Mouse (Mus musculus): Measurements from ENCODE around the gene Khk. TPM values are rescaled to one million over a fixed set of nuclear protein-coding genes. Genes with fewer than 3 reads are reported as not detected.

Khk gene
- total RNA-seq, 2 experiments from 2014 or later: 17.0 to 17.7 TPM

GRCm38 (mm10) chr5:30930121-30930520 lies 8.9 kb downstream of the Khk start:
- Histone ChIP-seq H3K27ac (no peak overlapping the region), H3K4me3 (no peak overlapping the region)
- peak; percentile 69 to 86 for DNase-seq (ENCODE audit: low spot score in 2 of 2)
- TF ChIP-seq CTCF (conservative IDR thresholded peaks at IDR 0.05): peak; percentile 91

GRCm38 (mm10) chr5:30930846-30931245 lies 9.6 kb downstream of the Khk start:
- Histone ChIP-seq H3K27ac (no peak overlapping the region), H3K4me3 (no peak overlapping the region)
- TF ChIP-seq CTCF (conservative IDR thresholded peaks at IDR 0.05): no peak
- DNase-seq (ENCODE audit: low spot score in 2 of 2): no peak

- H3K4me3 ChIP-seq: no peak overlapping the region
- DNase-seq (ENCODE audit: low spot score in 2 of 2): no peak
- no peak overlapping the region for H3K27ac ChIP-seq
- TF ChIP-seq CTCF (conservative IDR thresholded peaks at IDR 0.05): no peak
Measured at GRCm38 (mm10) chr5:30931378-30931777, 10.1 kb downstream of the Khk start.

GRCm38 (mm10) chr5:30933705-30934104 lies 12.5 kb downstream of the Khk start:
- no peak for DNase-seq (ENCODE audit: low spot score in 2 of 2)
- no peak for TF ChIP-seq CTCF (conservative IDR thresholded peaks at IDR 0.05)
- no peak overlapping the region for H3K27ac ChIP-seq

GRCm38 (mm10) chr5:30934725-30935461 lies 13.7 kb downstream of the Khk start:
- Histone ChIP-seq H3K27ac (no peak overlapping the region), H3K4me3 (no peak overlapping the region)
- TF ChIP-seq CTCF (conservative IDR thresholded peaks at IDR 0.05): peak; percentile 65
- no peak for DNase-seq (ENCODE audit: low spot score in 2 of 2)

More at GRCm38 (mm10) chr5:30933705-30934104, 12.5 kb downstream of the Khk start:
- H3K4me3 ChIP-seq: no peak overlapping the region

- DNase-seq (ENCODE audit: low spot score in 2 of 2): no peak
- no peak overlapping the region for H3K4me3 ChIP-seq
- H3K27ac ChIP-seq: no peak overlapping the region
- peak; percentile 69 for TF ChIP-seq CTCF (conservative IDR thresholded peaks at IDR 0.05)
Measured at GRCm38 (mm10) chr5:30943004-30943403, 21.8 kb downstream of the Khk start.

- peak overlapping the region; percentile 63 for H3K4me3 ChIP-seq
- DNase-seq (ENCODE audit: low spot score in 2 of 2): no peak
- no peak overlapping the region for H3K27ac ChIP-seq
- TF ChIP-seq CTCF (conservative IDR thresholded peaks at IDR 0.05): no peak
Measured at GRCm38 (mm10) chr5:30944344-30944743, 23.1 kb downstream of the Khk start.

- DNase-seq (ENCODE audit: low spot score in 2 of 2): peak; percentile 66 to 67
- H3K4me3 ChIP-seq: peak within 1 kb of the TSS; percentile 63
- TF ChIP-seq CTCF (conservative IDR thresholded peaks at IDR 0.05): peak; percentile 57
- H3K27ac ChIP-seq: peak within 1 kb of the TSS; percentile 78
Measured at GRCm38 (mm10) chr5:30944956-30945781, 23.9 kb downstream of the Khk start, which contains the start of gene Cgref1. Gene Cgref1 (minus strand): TSS chr5:30945591.

GRCm38 (mm10) chr5:30948620-30949019 lies 27.4 kb downstream of the Khk start:
- no peak for DNase-seq (ENCODE audit: low spot score in 2 of 2)
- TF ChIP-seq CTCF (conservative IDR thresholded peaks at IDR 0.05): no peak
- Histone ChIP-seq H3K4me3 (no peak overlapping the region), H3K27ac (no peak overlapping the region)

- peak; percentile 91 to 93 for DNase-seq (ENCODE audit: low spot score in 2 of 2)
- Histone ChIP-seq H3K27ac (peak overlapping the region; percentile 94), H3K4me3 (peak overlapping the region; percentile 68)
- peak; percentile 38 for TF ChIP-seq CTCF (conservative IDR thresholded peaks at IDR 0.05)
Measured at GRCm38 (mm10) chr5:30949654-30950326, 28.6 kb downstream of the Khk start.

GRCm38 (mm10) chr5:30950451-30950850 lies 29.2 kb downstream of the Khk start:
- no peak for DNase-seq (ENCODE audit: low spot score in 2 of 2)
- Histone ChIP-seq H3K4me3 (peak overlapping the region; percentile 68), H3K27ac (peak overlapping the region; percentile 94)
- TF ChIP-seq CTCF (conservative IDR thresholded peaks at IDR 0.05): no peak

GRCm38 (mm10) chr5:30950922-30951321 lies 29.7 kb downstream of the Khk start:
- TF ChIP-seq CTCF (conservative IDR thresholded peaks at IDR 0.05): no peak
- Histone ChIP-seq H3K4me3 (peak overlapping the region; percentile 68), H3K27ac (peak overlapping the region; percentile 94)
- no peak for DNase-seq (ENCODE audit: low spot score in 2 of 2)

GRCm38 (mm10) chr5:30951706-30952105 lies 30.5 kb downstream of the Khk start:
- TF ChIP-seq CTCF (conservative IDR thresholded peaks at IDR 0.05): no peak
- no peak overlapping the region for H3K4me3 ChIP-seq
- H3K27ac ChIP-seq: peak overlapping the region; percentile 53; the same call in 1 of the 2 replicates
- DNase-seq (ENCODE audit: low spot score in 2 of 2): no peak

All from layer of hippocampus, adult 2 months (tissue).